Mouse (Mus musculus) embryonic facial prominence, embryonic 14.5 days (tissue): ENCODE data around the gene Tfpt. TPM values are rescaled to one million over a fixed set of nuclear protein-coding genes. Genes with fewer than 3 reads are reported as not detected.
"Not testable (repeated sequence)": the region's sequence is repeated elsewhere in the genome, so short reads cannot be mapped to it uniquely, and the experiment has no call there.

Source experiments
- ATAC-seq: fragments of 200-750 bp; cut with Nextera tagmentation; 2 replicates; pipeline ENCODE4 v1.8.0; 2017; ENCODE audit warnings: low read depth, moderate number of reproducible peaks, moderate TSS enrichment
- DNase-seq: peaks from one replicate; pipeline ENCODE4 v3.0.0-alpha.2; 2015; ENCODE audit warnings: low spot score
- H3K27ac ChIP-seq: fragments of 300-500 bp; sonication (generic); replicated peaks from 2 replicates; pipeline ENCODE4 v1.5.1; 2014; ENCODE audit warnings: low read depth, mild to moderate bottlenecking, low read length, moderate library complexity
- H3K27me3 ChIP-seq: fragments of 300-500 bp; sonication (generic); replicated peaks from 2 replicates; pipeline ENCODE4 v1.6.1; 2014; ENCODE audit warnings: low read length; ENCODE audit not compliant: control insufficient read depth, insufficient read depth
- H3K36me3 ChIP-seq: fragments of 300-500 bp; sonication (generic); 2 replicates; pipeline ENCODE4 v1.6.1; 2014; ENCODE audit warnings: low read length, mixed read lengths; ENCODE audit not compliant: control insufficient read depth, insufficient read depth
- H3K4me1 ChIP-seq: fragments of 300-500 bp; sonication (generic); 2 replicates; pipeline ENCODE4 v1.6.1; 2014; ENCODE audit warnings: antibody characterized with exemption, low read length; ENCODE audit not compliant: control insufficient read depth, insufficient read depth
- H3K4me2 ChIP-seq: fragments of 300-500 bp; sonication (generic); 2 replicates; pipeline ENCODE4 v1.6.1; 2014; ENCODE audit warnings: low read depth, mild to moderate bottlenecking, low read length, moderate library complexity, mixed read lengths
- H3K4me3 ChIP-seq: fragments of 300-500 bp; sonication (generic); 2 replicates; pipeline ENCODE4 v1.5.1; 2014; ENCODE audit warnings: low read depth, mild to moderate bottlenecking, low read length
- H3K9ac ChIP-seq: fragments of 300-500 bp; sonication (generic); 2 replicates; pipeline ENCODE4 v1.6.1; 2014; ENCODE audit warnings: low read depth, mild to moderate bottlenecking, low read length, moderate library complexity, mixed read lengths
- H3K9me3 ChIP-seq: fragments of 300-500 bp; sonication (generic); 2 replicates; pipeline ENCODE4 v1.6.1; 2016; ENCODE audit warnings: low read length; ENCODE audit not compliant: control insufficient read depth
- WGBS: fragments of 180-500 bp; shearing (Covaris S2); extraction: QIAGEN DNeasy Blood & Tissue Kit; methylation state at CpG from one replicate; pipeline ENCODE4 v1.1.7; 2014; 5-methylcytosine and 5-hydroxymethylcytosine counted together
- microRNA-seq: library from miRNA; unstranded; fragments of <30 nt; microRNA quantifications from one replicate; pipeline ENCODE4, GENCODE M21; 2016; ENCODE audit warnings: borderline number of aligned reads
- polyA plus RNA-seq: library from polyadenylated mRNA; unstranded; fragments of >200 nt; fragmentation: Nextera tagmentation; extraction: Ambion mirVana; gene quantifications from 2 replicates; pipeline ENCODE4 v1.2.1, GENCODE M21; 2014

Tfpt gene
- polyA plus RNA-seq, 1 experiment from 2014 or later = 20.5 TPM

GRCm38 (mm10) chr7:3578196-3578595, 51.5 kb downstream of the Tfpt start:
- ATAC-seq (no peak), DNase-seq (no peak)
- H3K27ac ChIP-seq = no peak overlapping the region
- no peaks in the 10 kb centered on the region for H3K36me3 ChIP-seq
- H3K9me3 ChIP-seq = no peaks in the 10 kb centered on the region
- H3K4me3 ChIP-seq = no peak overlapping the region
- no peaks in the 10 kb centered on the region for H3K4me1 ChIP-seq
- H3K4me2 ChIP-seq = no peak overlapping the region
- H3K9ac ChIP-seq = no peak overlapping the region
- WGBS = 87% methylated on average over 2 of the region's 2 CpGs
- no peaks in the 10 kb centered on the region for H3K27me3 ChIP-seq

- H3K4me3 ChIP-seq = no peak overlapping the region
- H3K4me2 ChIP-seq = no peak overlapping the region
- DNase-seq = no peak
- H3K36me3 ChIP-seq = no peaks in the 10 kb centered on the region
- H3K27ac ChIP-seq = no peak overlapping the region
- no peaks in the 10 kb centered on the region for H3K4me1 ChIP-seq
- no peaks in the 10 kb centered on the region for H3K27me3 ChIP-seq
- H3K9me3 ChIP-seq = no peaks in the 10 kb centered on the region
- 79% methylated on average over 5 of the region's 5 CpGs for WGBS
- H3K9ac ChIP-seq = no peak overlapping the region
- ATAC-seq = no peak
Observed at GRCm38 (mm10) chr7:3576354-3577124, 53.2 kb downstream of the Tfpt start.

- 51% methylated on average over 5 of the region's 5 CpGs for WGBS
- Histone ChIP-seq H3K9ac (no peak overlapping the region), H3K4me1 (no peaks in the 10 kb centered on the region), H3K27me3 (no peaks in the 10 kb centered on the region), H3K27ac (no peak overlapping the region), H3K9me3 (no peaks in the 10 kb centered on the region), H3K36me3 (no peaks in the 10 kb centered on the region), H3K4me2 (no peak overlapping the region), H3K4me3 (no peak overlapping the region)
- no peak for ATAC-seq
- DNase-seq = no peak
Observed at GRCm38 (mm10) chr7:3574216-3574615, 55.5 kb downstream of the Tfpt start.

- no peak overlapping the region for H3K9ac ChIP-seq
- WGBS = 78% methylated on average over 1 of the region's 1 CpGs
- H3K36me3 ChIP-seq = no peaks in the 10 kb centered on the region
- ATAC-seq = no peak
- H3K9me3 ChIP-seq = no peaks in the 10 kb centered on the region
- H3K4me3 ChIP-seq = no peak overlapping the region
- no peak for DNase-seq
- H3K4me1 ChIP-seq = no peaks in the 10 kb centered on the region
- no peaks in the 10 kb centered on the region for H3K27me3 ChIP-seq
- no peak overlapping the region for H3K27ac ChIP-seq
- no peak overlapping the region for H3K4me2 ChIP-seq
Observed at GRCm38 (mm10) chr7:3571847-3572246, 57.9 kb downstream of the Tfpt start.

- ATAC-seq, H3K4me1 ChIP-seq, H3K4me2 ChIP-seq, H3K9me3 ChIP-seq, H3K9ac ChIP-seq, H3K4me3 ChIP-seq, H3K27ac ChIP-seq, H3K27me3 ChIP-seq, H3K36me3 ChIP-seq, DNase-seq: not testable (repeated sequence)
- 83% methylated on average over 3 of the region's 3 CpGs for WGBS
Observed at GRCm38 (mm10) chr7:3570580-3570979, 59.1 kb downstream of the Tfpt start.

Small RNA genes within 50 kb of the gene (microRNA-seq; reads per million reads assigned to microRNA genes)
- gene Gm25100 (not detected), gene Mir3572 (2.5 reads per million, percentile 11 among the genes with 10 or more reads in this experiment)

Other genes with a start within 250 kb of the Tfpt start
- 1.3 and 3.3 TPM in 2 replicates for gene Cacng8, start 239.2 kb downstream of the Tfpt start, polyA plus RNA-seq
- 13.0 and 14.5 TPM in 2 replicates for gene Cacng6, start 205.7 kb downstream of the Tfpt start, polyA plus RNA-seq
- gene Tarm1, start 127.3 kb downstream of the Tfpt start, polyA plus RNA-seq = 0.22 and 0.29 TPM in 2 replicates
- 0.22 and 0.49 TPM in 2 replicates for gene Oscar, start 13.8 kb downstream of the Tfpt start, polyA plus RNA-seq
- 497 and 552 TPM in 2 replicates for gene Ndufa3, start 12.6 kb downstream of the Tfpt start, polyA plus RNA-seq
- 74.0 and 88.2 TPM in 2 replicates for gene Prpf31, start 56 bp upstream of the Tfpt start, polyA plus RNA-seq
- 50.7 and 51.0 TPM in 2 replicates for gene Cnot3, start 15.3 kb upstream of the Tfpt start, polyA plus RNA-seq
- 13.1 and 13.4 TPM in 2 replicates for gene Leng1, start 35.9 kb upstream of the Tfpt start, polyA plus RNA-seq
- gene Tmc4, start 47.6 kb upstream of the Tfpt start, polyA plus RNA-seq = 6.1 and 7.6 TPM in 2 replicates
- gene Tsen34, start 62.9 kb upstream of the Tfpt start, polyA plus RNA-seq = 244 and 268 TPM in 2 replicates
- gene Mboat7, start 63.6 kb upstream of the Tfpt start, polyA plus RNA-seq = 44.5 and 45.6 TPM in 2 replicates
- 1,544 and 1,554 TPM in 2 replicates for gene Rps9, start 74.1 kb upstream of the Tfpt start, polyA plus RNA-seq
- gene Pirb, start 90.5 kb upstream of the Tfpt start, polyA plus RNA-seq = 0.92 and 0.97 TPM in 2 replicates
- not detected in 2 replicates for gene Gm15448, start 195.8 kb upstream of the Tfpt start, polyA plus RNA-seq
- 0.22 and 0.58 TPM in 2 replicates for gene Pira2, start 215.1 kb upstream of the Tfpt start, polyA plus RNA-seq